Mouse (Mus musculus) MEL (cell line): ENCODE measurements at regions not wholly inside any gene's neighbourhood (a gene's known extent, or its start where the extent isn't known, plus 50 kb on each side); places are given as distances from the start of the nearest gene placed in this dataset.

ENCODE experiments used
- CTCF ChIP-seq, 3 experiments: IDR thresholded peaks in 2 of 3; conservative IDR thresholded peaks in 1 of 3; 2 replicates each; pipeline ENCODE4 v1.5.1; 2011 to 2012; ENCODE audit warnings: low read length in 3 of 3, low read depth in 2 of 3, mild to moderate bottlenecking in 2 of 3, improper control_type of control experiment in 1 of 3, inconsistent platforms in 1 of 3, mixed read lengths in 1 of 3, moderate library complexity in 1 of 3; ENCODE audit not compliant: control insufficient read depth in 1 of 3, insufficient read depth in 1 of 3, poor library complexity in 1 of 3, severe bottlenecking in 1 of 3
- EP300 ChIP-seq, 2 experiments: IDR thresholded peaks; 2 replicates each; pipeline ENCODE4 v1.6.1; 2011; ENCODE audit warnings: improper control_type of control experiment in 2 of 2, low read length in 2 of 2, low read depth in 1 of 2, mild to moderate bottlenecking in 1 of 2
- MAX ChIP-seq: IDR thresholded peaks from 2 replicates; pipeline ENCODE4 v1.6.1; 2011; ENCODE audit warnings: low read length, improper control_type of control experiment
- NRF1 ChIP-seq: IDR thresholded peaks from 2 replicates; pipeline ENCODE4 v1.6.1; 2014; ENCODE audit warnings: low read depth, mild to moderate bottlenecking, inconsistent platforms, low read length, improper control_type of control experiment, moderate library complexity; ENCODE audit not compliant: poor library complexity, insufficient read depth, severe bottlenecking
- SMC3 ChIP-seq: IDR thresholded peaks from 2 replicates; pipeline ENCODE4 v1.6.1; 2011; ENCODE audit warnings: low read depth, low read length, improper control_type of control experiment

DNA sequence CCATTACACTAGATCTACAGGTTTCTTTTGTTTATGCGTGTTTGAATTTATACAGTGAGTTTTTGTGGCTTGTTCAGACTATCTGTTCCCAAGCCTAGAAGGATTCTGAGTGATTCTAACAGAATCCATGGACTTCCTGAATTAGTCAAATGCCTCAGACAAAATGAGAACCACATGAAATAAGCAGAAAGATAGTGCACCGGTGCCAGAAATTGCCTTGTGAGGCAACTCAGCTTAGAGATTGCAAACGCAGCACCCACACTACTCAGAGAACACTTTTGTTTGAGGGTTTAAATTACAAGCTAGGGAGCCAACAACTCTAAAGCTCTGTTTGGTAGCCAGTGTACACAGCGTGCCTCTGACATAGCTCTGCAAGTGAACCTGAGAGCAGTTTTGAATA is 543.9 kb downstream of the Plcl1 start:
- TF ChIP-seq CTCF (IDR thresholded peaks at IDR 0.05 in 2 of 3, conservative IDR thresholded peaks at IDR 0.05 in 1 of 3; ENCODE audit: control insufficient read depth in 1 of 3, insufficient read depth in 1 of 3, low read depth in 2 of 3, low read length in 3 of 3, poor library complexity in 1 of 3, severe bottlenecking in 1 of 3) = no peak
- TF ChIP-seq NRF1 = no peak
- no peak for TF ChIP-seq EP300 (IDR thresholded peaks at IDR 0.05; ENCODE audit: low read depth in 1 of 2, low read length in 2 of 2)
- TF ChIP-seq MAX = no peak
- TF ChIP-seq SMC3 = no peak
